Mouse (Mus musculus) ES-CJ7 (cell line): ENCODE results near the gene Wtap.
"Not testable (repeated sequence)": the region's sequence is repeated elsewhere in the genome, so short reads cannot be mapped to it uniquely, and the experiment has no call there.

ENCODE experiments used
- DNase-seq: peaks from one replicate; pipeline ENCODE4 v3.0.0; 2011; ENCODE audit warnings: low read depth, low spot score

The Wtap gene

GRCm38 (mm10) chr17:12963476-12963875 lies 30.5 kb downstream of the Wtap start:
- no peak for DNase-seq

- peak; percentile 94 for DNase-seq
Measured at GRCm38 (mm10) chr17:12960331-12960873, 33.6 kb downstream of the Wtap start, which contains the start of gene Acat2. Gene Acat2, minus strand, starts transcription at chr17:12960747.

DNA sequence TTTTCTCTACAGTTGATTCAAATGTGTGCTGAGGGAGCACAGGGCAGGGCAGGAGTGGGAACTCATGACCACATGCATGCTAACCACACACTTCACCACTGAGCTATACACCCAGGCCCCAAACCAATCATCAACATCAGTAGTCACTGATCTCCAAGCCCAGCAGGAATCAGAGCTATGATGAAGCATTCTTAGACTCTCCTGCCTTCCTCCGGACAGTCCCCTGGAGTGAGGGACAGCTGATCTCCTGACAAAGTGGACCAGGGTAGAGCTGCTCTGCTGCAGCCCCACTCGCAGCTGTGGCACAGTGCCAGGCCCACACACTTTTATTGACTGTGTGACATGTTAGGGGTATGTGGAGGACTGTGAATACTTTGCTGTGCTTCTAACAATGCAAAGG lies 34.6 kb downstream of the Wtap start:
- not testable (repeated sequence) for DNase-seq

- no peak for DNase-seq
Measured at GRCm38 (mm10) chr17:12956664-12957063, 37.3 kb downstream of the Wtap start.

DNA sequence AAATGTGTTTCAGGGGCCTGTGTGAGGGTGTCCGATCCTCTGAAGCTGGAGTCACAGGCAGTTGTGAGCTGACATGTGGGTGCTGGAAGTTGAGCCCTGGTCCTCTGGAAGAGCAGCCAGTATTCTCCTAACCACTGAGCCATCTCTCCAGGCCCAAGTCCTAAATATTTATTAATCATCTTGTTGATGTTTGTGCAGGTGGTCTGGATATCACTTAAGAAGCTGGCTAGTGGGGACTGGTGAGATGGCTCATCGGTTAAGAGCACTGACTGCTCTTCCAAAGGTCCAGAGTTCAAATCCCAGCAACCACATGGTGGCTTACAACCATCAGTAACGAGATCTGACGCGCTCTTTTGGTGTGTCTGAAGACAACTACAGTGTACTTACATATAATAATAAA lies 44.3 kb downstream of the Wtap start:
- no peak for DNase-seq

GRCm38 (mm10) chr17:12942459-12943162 lies 51.4 kb downstream of the Wtap start:
- DNase-seq = no peak

- no peak for DNase-seq
Measured at GRCm38 (mm10) chr17:12941543-12942260, 52.3 kb downstream of the Wtap start.

- no peak for DNase-seq
Measured at GRCm38 (mm10) chr17:12940151-12940805, 53.7 kb downstream of the Wtap start, which contains the start of gene Acat3. Gene Acat3, minus strand, starts transcription at chr17:12940600.

DNA sequence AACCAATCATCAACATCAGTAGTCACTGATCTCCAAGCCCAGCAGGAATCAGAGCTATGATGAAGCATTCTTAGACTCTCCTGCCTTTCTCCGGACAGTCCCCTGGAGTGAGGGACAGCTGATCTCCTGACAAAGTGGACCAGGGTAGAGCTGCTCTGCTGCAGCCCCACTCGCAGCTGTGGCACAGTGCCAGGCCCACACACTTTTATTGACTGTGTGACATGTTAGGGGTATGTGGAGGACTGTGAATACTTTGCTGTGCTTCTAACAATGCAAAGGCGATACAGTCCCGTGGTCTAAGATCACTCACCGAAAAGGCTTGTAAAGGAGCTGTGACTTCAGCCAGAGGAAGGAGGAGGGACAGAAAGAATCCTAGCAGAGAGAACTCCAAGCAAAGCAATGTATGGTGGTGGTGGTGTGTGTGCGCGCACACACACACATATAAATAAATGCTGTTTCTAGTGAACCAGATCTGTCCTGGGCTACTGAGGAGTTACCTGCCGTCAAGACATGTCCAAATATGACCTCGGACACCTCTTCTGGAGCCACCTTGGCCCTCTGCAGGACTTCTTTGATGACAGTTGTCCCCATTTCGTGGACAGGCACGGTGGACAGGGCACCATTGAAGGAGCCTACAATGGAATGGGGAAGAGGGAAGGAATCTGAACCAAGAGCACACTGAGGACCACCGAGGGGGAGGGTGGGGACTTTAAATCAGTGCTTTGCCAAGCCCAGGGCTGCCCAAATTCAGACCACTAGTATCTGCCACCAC lies 54.4 kb downstream of the Wtap start:
- DNase-seq = not testable (repeated sequence)

- DNase-seq = no peak
Measured at GRCm38 (mm10) chr17:12938077-12938476, 55.9 kb downstream of the Wtap start.

DNA sequence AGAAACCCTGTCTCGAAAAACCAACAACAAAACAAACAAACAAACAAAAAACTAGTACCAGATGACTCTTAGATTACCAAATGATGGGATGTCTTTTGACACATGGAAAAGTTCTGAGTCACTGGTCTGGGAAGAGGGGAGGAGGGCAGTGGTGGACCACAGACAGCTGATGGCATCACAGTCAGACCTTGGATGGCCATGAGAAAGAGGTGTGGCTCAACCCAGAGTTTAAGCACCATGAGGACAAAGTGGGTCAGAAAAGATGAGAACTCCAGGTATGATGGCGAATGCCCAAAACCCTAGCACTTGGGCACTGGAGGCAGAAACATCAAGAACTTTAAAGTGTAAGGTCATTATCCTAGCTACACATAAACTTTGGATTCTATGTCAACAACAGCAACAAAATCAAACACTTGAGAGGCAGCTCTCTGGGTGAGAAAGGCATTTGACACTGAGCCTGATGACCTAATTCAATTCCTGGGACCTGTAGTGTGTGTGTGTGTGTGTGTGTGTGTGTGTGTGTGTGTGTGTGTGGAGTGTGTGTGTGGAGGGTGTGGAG lies 56.5 kb downstream of the Wtap start:
- DNase-seq = no peak

GRCm38 (mm10) chr17:12935719-12936118 lies 58.2 kb downstream of the Wtap start:
- DNase-seq = no peak

DNA sequence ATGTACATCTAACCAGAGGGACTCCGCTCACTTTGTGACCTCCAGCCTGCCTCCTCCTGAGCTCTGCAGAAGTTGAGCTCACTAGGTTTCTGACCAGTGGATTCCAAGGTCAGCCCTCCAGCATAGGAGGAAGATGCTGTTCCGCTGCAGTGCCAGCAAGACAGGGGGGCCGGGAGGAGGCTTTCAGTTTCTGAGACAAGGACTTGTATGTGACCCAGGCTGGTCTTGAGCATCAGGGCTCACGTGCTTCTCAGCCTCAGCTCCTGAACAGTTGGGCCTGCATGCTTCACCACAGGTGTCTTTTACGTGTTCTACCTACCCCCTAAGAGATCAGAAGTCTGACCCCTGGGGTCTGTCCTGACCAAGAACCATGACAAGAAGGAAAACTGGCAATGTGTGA lies 62.4 kb downstream of the Wtap start:
- not testable (repeated sequence) for DNase-seq

- DNase-seq = no peak
Measured at GRCm38 (mm10) chr17:12925703-12926180, 68.2 kb downstream of the Wtap start.

GRCm38 (mm10) chr17:12925001-12925400 lies 69.0 kb downstream of the Wtap start:
- no peak for DNase-seq

DNA sequence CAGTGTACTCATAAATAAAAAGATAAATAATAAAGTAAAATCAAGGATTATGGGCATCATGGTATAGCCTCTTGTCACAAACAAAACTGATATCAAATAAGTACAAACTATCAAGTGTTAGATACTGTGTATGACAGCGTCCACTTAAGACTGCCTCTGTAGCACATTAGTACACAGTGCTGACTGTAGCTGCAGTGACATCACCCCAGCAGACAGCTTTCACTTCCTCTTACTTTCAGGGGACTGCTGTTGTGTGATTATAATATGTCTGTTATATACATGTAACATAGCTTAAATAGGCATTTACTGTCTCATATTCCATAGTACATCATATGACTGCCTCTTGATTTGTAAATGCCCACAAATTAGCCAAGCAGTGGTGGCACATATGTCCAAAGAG lies 72.9 kb downstream of the Wtap start:
- no peak for DNase-seq
